Mouse (Mus musculus) midbrain, postnatal 0 days (tissue): Measurements from ENCODE around the gene Itgb3. TPM values are rescaled to one million over a fixed set of nuclear protein-coding genes. Genes with fewer than 3 reads are reported as not detected.

ENCODE experiments used
- ATAC-seq: fragments of 200-750 bp; cut with Nextera tagmentation; 2 replicates; pipeline ENCODE4 v1.8.0; 2017; ENCODE audit warnings: moderate number of reproducible peaks, mild to moderate bottlenecking, moderate TSS enrichment, moderate library complexity; ENCODE audit not compliant: low FRiP score
- DNase-seq: peaks from one replicate; pipeline ENCODE4 v3.0.0-alpha.2; 2015; ENCODE audit warnings: low spot score
- H3K27ac ChIP-seq: fragments of 300-500 bp; sonication (generic); 2 replicates; pipeline ENCODE4 v1.5.1; 2014; ENCODE audit warnings: low read depth, mild to moderate bottlenecking, low read length, mixed read lengths
- H3K27me3 ChIP-seq: fragments of 300-500 bp; sonication (generic); 2 replicates; pipeline ENCODE4 v1.6.1; 2014; ENCODE audit warnings: low read length, control low read depth, mixed read lengths; ENCODE audit not compliant: insufficient read depth
- H3K36me3 ChIP-seq: fragments of 300-500 bp; sonication (generic); 2 replicates; pipeline ENCODE4 v1.6.1; 2014; ENCODE audit warnings: low read length, control low read depth, mixed read lengths; ENCODE audit not compliant: insufficient read depth
- H3K4me1 ChIP-seq: fragments of 300-500 bp; sonication (generic); 2 replicates; pipeline ENCODE4 v1.6.1; 2014; ENCODE audit warnings: mild to moderate bottlenecking, control low read depth, antibody characterized with exemption, low read length, mixed read lengths; ENCODE audit not compliant: insufficient read depth
- H3K4me2 ChIP-seq: fragments of 300-500 bp; sonication (generic); 2 replicates; pipeline ENCODE4 v1.6.1; 2014; ENCODE audit warnings: low read depth, mild to moderate bottlenecking, low read length, mixed read lengths; ENCODE audit not compliant: poor library complexity, severe bottlenecking
- H3K4me3 ChIP-seq: fragments of 300-500 bp; sonication (generic); 2 replicates; pipeline ENCODE4 v1.5.1; 2014; ENCODE audit warnings: low read depth, mild to moderate bottlenecking, low read length, moderate library complexity
- H3K9ac ChIP-seq: fragments of 300-500 bp; sonication (generic); replicated peaks from 2 replicates; pipeline ENCODE4 v1.6.1; 2014; ENCODE audit warnings: mild to moderate bottlenecking, low read length, moderate library complexity, mixed read lengths; ENCODE audit not compliant: poor library complexity, severe bottlenecking
- H3K9me3 ChIP-seq: fragments of 300-500 bp; sonication (generic); 2 replicates; pipeline ENCODE4 v1.6.1; 2016; ENCODE audit warnings: low read length, control low read depth
- CTCF ChIP-seq: IDR thresholded peaks from 2 replicates; pipeline ENCODE4 v1.5.1; 2016; ENCODE audit warnings: antibody characterized with exemption, mild to moderate bottlenecking
- WGBS: fragments of 180-500 bp; shearing (Covaris S2); extraction: QIAGEN DNeasy Blood & Tissue Kit; methylation state at CpG from one replicate; pipeline ENCODE4 v1.1.7; 2014; 5-methylcytosine and 5-hydroxymethylcytosine counted together
- polyA plus RNA-seq: library from polyadenylated mRNA; unstranded; fragments of >200 nt; fragmentation: Nextera tagmentation; extraction: Ambion mirVana; gene quantifications from 2 replicates; pipeline ENCODE4 v1.2.1, GENCODE M21; 2015
- total RNA-seq: library from RNA; depleted of rRNA; stranded (reverse); fragments of >200 nt; gene quantifications from 2 replicates; pipeline ENCODE4 v1.2.3, GENCODE M21; 2014; rRNA removed

Gene Itgb3
- total and polyA plus RNA-seq, 2 experiments from 2014 or later = 0.62 to 1.5 TPM

DNA sequence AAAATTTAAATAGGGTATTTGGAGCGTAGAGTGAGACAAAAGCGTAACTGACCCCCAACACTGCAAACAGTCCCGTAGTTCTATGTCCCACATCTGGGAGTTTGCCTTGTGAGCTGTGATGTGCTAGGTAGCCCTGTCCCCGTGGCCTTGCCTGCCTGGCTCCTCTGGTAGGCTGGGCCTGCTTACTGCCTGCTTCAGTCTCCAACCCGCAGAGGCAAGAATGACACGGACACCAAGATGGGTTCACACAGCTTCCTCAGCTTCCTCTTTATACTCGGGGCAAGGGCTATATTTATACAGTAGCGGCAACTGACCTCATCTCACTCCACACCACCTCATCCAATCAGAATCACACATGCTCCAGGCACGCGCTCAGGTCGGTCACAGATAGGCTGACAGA lies 67.0 kb downstream of the Itgb3 start:
- H3K27me3 ChIP-seq = no peaks in the 10 kb centered on the region
- DNase-seq = no peak
- H3K9ac ChIP-seq = no peak overlapping the region
- ATAC-seq = no peak
- no peaks in the 10 kb centered on the region for H3K4me1 ChIP-seq
- no peaks in the 10 kb centered on the region for H3K36me3 ChIP-seq
- H3K9me3 ChIP-seq = no peaks in the 10 kb centered on the region
- TF ChIP-seq CTCF = no peak
- H3K4me2 ChIP-seq = no peak overlapping the region
- H3K4me3 ChIP-seq = no peak overlapping the region
- WGBS = 95% methylated on average over 11 of the region's 11 CpGs
- H3K27ac ChIP-seq = no peak overlapping the region

DNA sequence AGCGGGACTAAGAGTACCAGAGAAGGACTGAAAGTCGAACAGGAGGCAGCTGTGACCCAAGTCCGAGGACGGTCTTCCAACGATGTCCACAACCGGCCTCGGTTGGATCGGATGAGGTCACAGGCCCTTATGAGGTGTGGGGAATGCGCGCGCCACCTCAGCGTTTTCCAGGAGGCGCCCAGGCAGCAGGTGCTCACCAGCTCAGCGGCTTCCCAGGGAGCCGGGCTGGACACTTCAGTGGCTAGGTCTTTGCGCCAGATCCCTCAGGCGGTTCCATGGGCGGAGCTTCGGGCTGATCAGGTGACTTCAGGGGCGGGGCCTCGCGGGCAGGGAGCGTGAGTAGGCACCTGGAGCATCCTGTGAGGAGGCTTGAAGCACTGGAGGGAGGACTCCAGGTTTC lies 77.7 kb downstream of the Itgb3 start, which contains the start of gene Gm11639:
TSS of gene Gm11639 (plus strand) at position 160 of the 400 bp plus-strand sequence.
- DNase-seq (no peak), ATAC-seq (no peak)
- Histone ChIP-seq H3K27me3 (no peaks in the 10 kb centered on the region), H3K4me3 (peak within 1 kb of the TSS; percentile 16; the same call in 1 of the 2 replicates), H3K9me3 (no peaks in the 10 kb centered on the region), H3K36me3 (no peaks in the 10 kb centered on the region), H3K9ac (no peak within 1 kb of the TSS), H3K4me2 (peak within 1 kb of the TSS; percentile 30; the same call in 1 of the 2 replicates), H3K27ac (no peak within 1 kb of the TSS), H3K4me1 (no peaks in the 10 kb centered on the region)
- 34% methylated on average over 23 of the region's 23 CpGs for WGBS
- no peak for TF ChIP-seq CTCF

DNA sequence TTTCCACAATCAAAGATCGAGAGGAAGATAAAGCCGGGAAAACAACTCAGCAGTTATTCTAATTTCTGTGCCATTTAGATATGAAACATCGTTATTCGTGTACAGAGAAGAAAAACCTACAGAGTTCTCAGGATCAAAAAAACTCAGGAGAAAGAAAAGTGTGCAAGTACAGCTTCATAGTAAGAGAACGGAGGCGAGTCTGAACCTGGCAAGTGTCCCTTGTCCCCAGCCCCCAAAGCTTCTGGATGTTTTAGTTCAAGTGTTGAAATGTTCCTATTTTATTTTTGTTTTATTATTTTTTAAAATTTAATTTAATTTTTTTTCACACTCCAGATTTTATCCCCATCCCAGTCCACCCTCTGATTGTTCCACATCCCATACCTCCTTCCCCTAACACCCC lies 85.4 kb downstream of the Itgb3 start:
- no peak overlapping the region for H3K27ac ChIP-seq
- H3K27me3 ChIP-seq = no peaks in the 10 kb centered on the region
- no peak overlapping the region for H3K4me3 ChIP-seq
- H3K4me1 ChIP-seq = no peaks in the 10 kb centered on the region
- WGBS = 84% methylated on average over 6 of the region's 6 CpGs
- no peaks in the 10 kb centered on the region for H3K9me3 ChIP-seq
- no peak for TF ChIP-seq CTCF
- H3K4me2 ChIP-seq = no peak overlapping the region
- DNase-seq = no peak
- ATAC-seq = no peak
- no peak overlapping the region for H3K9ac ChIP-seq
- no peaks in the 10 kb centered on the region for H3K36me3 ChIP-seq

DNA sequence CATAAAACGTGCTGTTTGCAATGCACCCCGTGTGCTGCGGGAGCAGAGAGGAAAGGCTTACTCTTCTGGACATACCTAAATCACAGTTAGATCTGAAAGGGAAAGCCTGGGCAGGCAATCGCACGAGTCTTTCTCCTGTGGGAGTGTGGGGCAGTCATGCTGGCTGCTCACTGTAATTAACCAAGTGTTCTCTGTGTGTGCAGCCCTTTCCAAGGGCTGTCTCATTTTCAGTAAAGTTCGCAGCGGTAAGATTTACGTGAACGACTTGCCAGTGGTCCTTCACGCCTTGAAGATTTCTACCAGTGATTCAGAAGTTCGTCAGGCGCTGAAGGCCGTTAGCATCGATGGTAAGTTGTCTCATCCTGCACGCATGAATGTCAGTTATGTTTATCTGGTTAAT lies 96.3 kb downstream of the Itgb3 start:
- no peak overlapping the region for H3K4me3 ChIP-seq
- ATAC-seq (no peak), DNase-seq (peak; percentile 6)
- H3K9me3 ChIP-seq = no peaks in the 10 kb centered on the region
- no peak overlapping the region for H3K9ac ChIP-seq
- 59% methylated on average over 15 of the region's 15 CpGs for WGBS
- no peaks in the 10 kb centered on the region for H3K27me3 ChIP-seq
- H3K27ac ChIP-seq = no peak overlapping the region
- TF ChIP-seq CTCF = no peak
- H3K4me2 ChIP-seq = no peak overlapping the region
- no peaks in the 10 kb centered on the region for H3K4me1 ChIP-seq
- H3K36me3 ChIP-seq = no peaks in the 10 kb centered on the region

DNA sequence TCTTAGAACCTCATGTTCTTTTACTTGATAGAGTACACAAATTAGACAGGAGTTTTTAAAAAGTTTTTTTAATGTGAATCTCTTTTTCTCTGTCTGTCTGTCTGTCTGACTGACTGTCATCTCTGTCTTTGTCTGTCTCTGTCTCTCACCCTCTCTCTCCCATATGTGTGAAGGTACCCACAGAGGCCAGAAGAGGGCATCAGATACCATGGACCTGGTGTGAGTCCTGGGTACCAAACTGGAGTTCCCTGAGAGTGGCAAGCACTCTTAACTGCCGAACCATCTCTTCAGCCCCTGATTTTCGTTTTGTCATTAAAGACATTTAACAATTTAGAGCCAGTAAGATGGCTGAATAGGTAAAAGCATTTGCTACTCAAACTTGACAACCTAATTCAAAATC lies 99.3 kb downstream of the Itgb3 start:
- Histone ChIP-seq H3K9me3 (no peaks in the 10 kb centered on the region), H3K9ac (no peak overlapping the region), H3K4me1 (no peaks in the 10 kb centered on the region), H3K4me2 (no peak overlapping the region), H3K4me3 (no peak overlapping the region), H3K27me3 (no peaks in the 10 kb centered on the region), H3K36me3 (no peaks in the 10 kb centered on the region), H3K27ac (no peak overlapping the region)
- peak; percentile 44 for TF ChIP-seq CTCF
- ATAC-seq (no peak), DNase-seq (no peak)
- 66% methylated on average over 2 of the region's 2 CpGs for WGBS

Other genes with a start within 250 kb of the Itgb3 start
- gene Kansl1, start 139.1 kb upstream of the Itgb3 start, total RNA-seq = 82.3 and 88.9 TPM in 2 replicates
- gene Kansl1, start 139.1 kb upstream of the Itgb3 start, polyA plus RNA-seq = 21.1 and 22.0 TPM in 2 replicates
- 33.5 and 42.4 TPM in 2 replicates for gene Cdc27, start 57.4 kb upstream of the Itgb3 start, total RNA-seq
- gene Cdc27, start 57.4 kb upstream of the Itgb3 start, polyA plus RNA-seq = 34.1 and 34.9 TPM in 2 replicates
- 2.5 and 4.0 TPM in 2 replicates for gene Myl4, start 57.3 kb upstream of the Itgb3 start, total RNA-seq
- 4.6 and 5.4 TPM in 2 replicates for gene Myl4, start 57.3 kb upstream of the Itgb3 start, polyA plus RNA-seq
- under 0.01 TPM in 2 replicates for gene Gm11639, start 77.7 kb downstream of the Itgb3 start, total RNA-seq
- gene Gm11639, start 77.7 kb downstream of the Itgb3 start, polyA plus RNA-seq = 0.01 and 0.33 TPM in 2 replicates